Mouse (Mus musculus): ENCODE measurements at regions not wholly inside any gene's neighbourhood (a gene's known extent, or its start where the extent isn't known, plus 50 kb on each side); places are given as distances from the start of the nearest gene placed in this dataset.

GRCm38 (mm10) chr8:37239354-37239753 lies 245.9 kb downstream of the AI429214 start:
- TF ChIP-seq CTCF (IDR thresholded peaks at IDR 0.05; ENCODE audit: borderline replicate concordance, control insufficient read depth, extremely low read depth, insufficient read depth, low read length, poor library complexity) (no peak), POLR2A (IDR thresholded peaks at IDR 0.05; ENCODE audit: control insufficient read depth, extremely low read depth, insufficient read depth, low read length, poor library complexity) (no peak)

All from thymus, adult 2 months (tissue).